Mouse (Mus musculus): ENCODE measurements around the gene Cds2.
A peak's percentile ranks its signal among the peaks of the same experiment; 100 is the strongest.
"Not testable (repeated sequence)": the region's sequence is repeated elsewhere in the genome, so short reads cannot be mapped to it uniquely, and the experiment has no call there.

Cds2 gene

DNA sequence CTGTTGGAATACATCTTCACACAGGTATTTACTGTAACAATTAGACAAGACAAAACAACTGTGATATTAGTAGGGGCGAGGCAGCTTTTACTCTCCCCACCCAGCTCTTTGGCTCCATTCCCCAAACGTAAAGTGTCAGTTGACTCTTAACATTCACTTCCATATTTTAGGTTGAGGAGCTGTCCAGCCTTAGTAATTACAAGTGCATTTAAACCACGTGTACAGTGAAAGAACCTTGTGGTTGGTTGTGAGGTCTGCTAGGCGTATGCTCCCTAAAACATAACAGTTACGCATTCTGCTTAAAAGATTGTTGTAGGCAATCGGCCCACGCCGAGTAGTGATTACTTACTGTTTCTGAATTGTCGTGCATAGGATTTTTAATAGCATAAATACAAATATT is 2.2 kb downstream of the Cds2 start:
- no peak for DNase-seq (ENCODE audit: low spot score)

DNA sequence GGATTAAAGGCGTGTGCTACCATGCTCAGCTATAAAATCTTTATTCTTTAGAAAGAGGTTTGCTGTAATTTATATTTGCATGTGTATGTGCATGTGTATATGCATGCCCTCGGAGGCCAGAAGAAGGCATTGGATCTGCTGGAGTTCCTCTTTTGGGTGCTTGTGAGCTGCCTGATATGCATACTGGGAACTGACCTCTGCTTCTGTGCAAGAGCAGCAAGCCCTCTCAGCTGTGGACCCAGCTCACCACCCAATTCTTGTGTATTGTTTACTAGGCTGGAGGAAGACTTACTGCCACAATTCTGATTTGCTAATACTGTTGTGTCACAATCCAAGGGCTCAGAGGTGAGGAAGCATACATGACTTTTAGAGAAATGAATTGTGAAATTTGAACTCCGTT is 3.1 kb downstream of the Cds2 start:
- DNase-seq (ENCODE audit: low spot score): no peak

DNA sequence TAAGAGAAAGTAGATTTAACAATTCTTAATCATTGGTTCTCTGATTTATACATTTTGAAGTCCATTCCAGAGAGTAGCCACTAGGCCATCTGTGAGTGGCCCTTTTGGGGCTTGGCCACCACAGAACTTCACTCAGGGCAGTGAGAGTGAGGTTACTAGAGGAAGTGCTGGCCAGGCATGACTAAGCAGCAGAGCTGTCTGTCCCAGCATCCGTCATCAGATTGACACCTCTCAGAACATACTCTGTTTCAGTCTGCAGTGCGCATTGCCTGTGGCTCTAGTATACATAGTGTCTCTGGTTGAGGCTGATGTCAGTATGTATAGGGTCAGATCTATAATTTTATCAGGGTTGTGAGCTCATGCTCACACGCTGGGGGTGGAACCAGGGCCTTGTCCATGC is 6.3 kb downstream of the Cds2 start:
- no peak for DNase-seq (ENCODE audit: low spot score)

DNA sequence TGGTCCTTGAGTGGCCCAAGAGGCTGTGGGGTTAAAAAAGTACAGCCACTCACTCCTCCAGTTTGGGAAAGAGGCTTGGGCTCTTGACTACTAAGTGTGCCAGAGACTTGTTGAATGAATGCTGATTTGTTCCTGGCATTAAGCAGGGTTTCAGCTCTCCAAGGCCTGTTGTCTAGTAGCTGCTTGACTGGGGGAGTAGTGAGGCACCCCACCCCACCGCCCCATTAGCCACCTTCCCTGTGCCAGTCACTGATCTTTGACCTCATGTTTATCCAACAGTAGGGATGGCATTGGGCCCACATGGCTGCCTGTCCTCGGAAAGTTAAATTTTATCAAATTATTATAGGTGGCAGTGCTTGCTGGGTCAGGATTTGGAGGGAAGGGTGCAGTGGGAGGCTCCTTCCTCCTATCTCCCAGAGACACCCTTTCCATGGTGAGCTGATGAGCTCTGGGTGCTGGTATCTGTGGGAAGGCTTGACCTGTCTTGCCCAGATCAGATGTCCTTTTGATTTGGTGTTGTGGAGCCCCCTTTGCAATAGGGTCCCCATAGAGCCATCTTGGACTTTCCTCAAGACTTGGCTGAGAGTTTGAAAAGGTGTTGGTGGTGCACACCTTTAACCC is 7.5 kb downstream of the Cds2 start:
- no peak for DNase-seq (ENCODE audit: low spot score)

DNA sequence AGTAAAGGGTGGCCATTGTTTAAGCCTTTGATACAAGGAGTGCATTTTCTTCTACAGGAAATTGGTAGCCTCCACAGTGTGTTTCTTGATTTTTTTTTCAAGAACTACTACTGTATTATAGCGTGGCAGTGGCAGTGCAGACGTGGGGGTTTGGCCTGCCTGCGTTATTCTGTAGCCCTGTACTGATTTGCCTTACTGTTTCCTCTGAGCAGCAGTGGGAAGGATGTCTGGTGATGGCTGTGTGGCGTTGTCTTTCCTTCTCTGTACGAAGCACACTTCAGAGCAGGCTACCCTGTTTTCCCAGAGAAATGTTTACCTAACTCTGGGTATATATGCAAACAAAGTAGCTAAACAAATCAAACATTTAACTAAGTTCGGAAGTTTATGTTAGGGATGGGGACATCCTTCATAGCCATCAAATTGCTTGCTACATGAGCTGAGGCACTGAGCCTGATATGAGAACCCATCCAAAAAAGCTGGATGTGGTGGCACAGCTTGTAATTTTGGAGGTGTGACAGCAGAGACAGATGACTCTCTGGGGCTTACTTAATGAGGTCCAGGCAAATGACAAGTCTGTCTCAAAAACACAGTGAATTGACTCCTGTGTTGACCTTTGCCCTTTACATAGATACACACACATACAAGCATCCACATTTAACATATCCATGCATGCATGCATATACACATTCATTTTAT is 9.9 kb downstream of the Cds2 start:
- DNase-seq (ENCODE audit: low spot score): no peak

DNA sequence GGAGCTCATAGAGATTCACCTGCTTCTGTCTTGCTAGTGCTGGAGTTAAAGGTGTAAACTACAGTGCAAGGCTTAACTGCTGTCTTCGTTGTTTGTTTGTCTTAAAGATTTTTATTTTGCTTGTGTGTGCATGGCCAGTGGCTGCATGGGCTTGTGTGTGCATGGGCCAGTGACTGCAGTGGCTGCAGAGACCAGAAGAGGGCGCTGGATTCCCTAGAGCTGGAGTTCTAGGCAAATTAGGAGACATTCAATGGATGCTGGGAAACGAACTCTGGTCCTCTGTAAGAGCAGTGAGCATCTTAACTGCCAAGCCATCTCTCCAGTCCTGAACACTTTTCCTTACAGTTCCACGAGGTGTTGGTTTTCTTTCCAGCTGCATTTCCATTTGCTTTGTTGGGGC is 12.6 kb downstream of the Cds2 start:
- no peak for DNase-seq (ENCODE audit: low spot score)

- no peak for DNase-seq (ENCODE audit: low spot score)
Observed at GRCm38 (mm10) chr2:132276249-132276648, 13.3 kb downstream of the Cds2 start.

DNA sequence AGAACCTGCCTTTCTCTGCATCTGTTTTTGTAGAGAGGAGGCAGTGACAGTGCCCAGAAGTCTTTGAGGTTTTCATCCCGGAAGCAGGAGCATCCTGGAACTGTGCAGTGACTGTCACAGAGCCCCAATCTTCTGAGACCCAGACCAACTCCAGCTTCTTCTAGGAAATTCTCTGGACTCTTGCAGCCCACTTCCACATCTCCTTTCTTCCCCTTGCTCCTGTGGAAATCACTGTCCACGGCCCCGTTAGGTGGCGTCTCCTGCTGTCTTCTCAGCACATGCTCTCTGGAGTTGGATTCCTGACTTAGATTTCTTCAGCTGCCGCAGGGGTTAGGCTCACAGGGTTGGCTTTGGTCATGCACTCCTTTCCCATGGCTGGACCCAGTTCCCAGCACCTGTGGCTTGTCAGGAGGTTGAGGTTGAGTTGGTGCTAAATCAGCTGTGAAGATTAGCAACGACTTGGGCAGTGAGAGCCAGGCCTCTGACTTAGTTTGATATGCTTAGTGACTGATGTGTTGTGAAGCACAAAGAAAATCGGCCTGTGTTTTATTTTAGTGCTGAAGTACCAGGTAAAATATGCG is 15.4 kb downstream of the Cds2 start:
- no peak for DNase-seq (ENCODE audit: low spot score)

DNA sequence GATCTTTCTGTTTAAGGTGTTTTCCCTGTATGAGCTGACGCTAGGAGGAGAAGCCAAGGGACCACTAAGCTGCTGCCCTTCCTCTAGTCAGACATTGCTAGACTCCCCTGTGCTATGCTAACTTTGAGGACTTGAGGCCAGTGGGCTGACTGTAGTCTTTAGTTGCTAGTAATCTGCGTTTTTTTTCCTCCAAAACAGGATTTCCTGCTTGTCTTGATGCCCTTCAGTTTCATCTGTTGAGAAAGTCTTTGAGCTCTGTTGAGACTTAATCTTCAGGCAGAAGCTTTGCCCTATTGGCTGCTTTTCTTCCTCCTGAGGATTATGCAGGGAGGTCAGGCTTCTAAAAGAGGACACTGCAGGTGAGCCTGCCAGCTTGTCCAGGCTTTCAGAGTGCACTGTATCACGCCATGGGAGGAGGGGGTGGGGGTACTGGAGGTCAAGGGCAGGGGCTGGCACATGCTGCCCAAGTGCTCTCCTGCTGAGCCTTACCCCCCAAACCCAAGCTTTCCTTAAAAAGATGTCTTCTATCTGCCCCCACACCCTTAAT is 16.5 kb downstream of the Cds2 start:
- no peak for DNase-seq (ENCODE audit: low spot score)

DNA sequence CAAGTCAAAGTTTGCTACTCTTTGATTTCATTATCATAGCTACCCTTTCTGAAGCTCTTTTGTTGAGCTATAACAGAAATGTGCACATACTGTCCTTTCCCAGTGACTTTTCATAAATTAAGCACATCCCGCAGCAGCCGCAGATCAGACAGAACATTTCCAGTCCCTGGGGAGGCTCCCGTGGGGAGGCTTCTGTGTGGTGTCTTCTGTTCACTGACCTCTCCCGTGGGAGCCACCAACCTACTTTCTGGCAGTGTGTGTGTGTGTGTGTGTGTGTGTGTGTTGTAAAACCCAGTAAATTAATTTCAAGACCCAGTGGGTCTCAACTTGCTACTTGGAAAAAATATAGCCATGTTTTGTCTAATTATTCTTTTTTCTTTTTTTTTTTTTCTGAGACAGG is 17.0 kb downstream of the Cds2 start:
- DNase-seq (ENCODE audit: low spot score): no peak

DNA sequence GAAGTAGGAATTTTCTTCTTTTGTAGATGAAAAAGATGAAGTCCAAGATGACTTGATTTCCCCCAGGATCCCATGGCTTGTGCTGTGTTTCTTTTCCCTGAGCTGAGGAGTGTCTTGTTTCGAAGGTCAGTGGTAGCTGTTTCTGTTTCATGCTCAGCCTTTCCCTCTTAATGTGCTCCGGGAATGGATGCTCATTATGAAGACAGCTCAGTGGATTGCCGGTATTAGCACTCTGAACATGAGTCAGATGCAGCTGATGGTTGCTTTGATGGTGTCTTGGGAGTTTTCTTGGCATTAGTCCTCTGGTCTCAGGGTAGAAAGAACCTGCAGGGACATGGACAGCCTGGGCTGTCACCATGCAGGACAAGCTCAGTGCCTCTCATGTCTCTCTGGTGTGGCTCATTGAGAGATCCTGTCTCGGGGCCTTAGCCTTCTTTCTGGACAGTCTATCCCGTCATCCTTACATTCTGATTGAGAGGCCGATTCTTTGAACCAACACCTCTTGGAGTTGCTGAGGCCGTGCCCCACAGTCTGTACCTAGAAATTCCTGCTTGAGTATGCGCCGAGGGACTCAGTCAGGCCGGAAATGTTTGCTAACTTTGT is 17.7 kb downstream of the Cds2 start:
- DNase-seq (ENCODE audit: low spot score): no peak

GRCm38 (mm10) chr2:132281560-132282452 is 18.9 kb downstream of the Cds2 start:
- no peak for DNase-seq (ENCODE audit: low spot score)

GRCm38 (mm10) chr2:132282453-132283174 is 19.7 kb downstream of the Cds2 start:
- DNase-seq (ENCODE audit: low spot score): no peak

DNA sequence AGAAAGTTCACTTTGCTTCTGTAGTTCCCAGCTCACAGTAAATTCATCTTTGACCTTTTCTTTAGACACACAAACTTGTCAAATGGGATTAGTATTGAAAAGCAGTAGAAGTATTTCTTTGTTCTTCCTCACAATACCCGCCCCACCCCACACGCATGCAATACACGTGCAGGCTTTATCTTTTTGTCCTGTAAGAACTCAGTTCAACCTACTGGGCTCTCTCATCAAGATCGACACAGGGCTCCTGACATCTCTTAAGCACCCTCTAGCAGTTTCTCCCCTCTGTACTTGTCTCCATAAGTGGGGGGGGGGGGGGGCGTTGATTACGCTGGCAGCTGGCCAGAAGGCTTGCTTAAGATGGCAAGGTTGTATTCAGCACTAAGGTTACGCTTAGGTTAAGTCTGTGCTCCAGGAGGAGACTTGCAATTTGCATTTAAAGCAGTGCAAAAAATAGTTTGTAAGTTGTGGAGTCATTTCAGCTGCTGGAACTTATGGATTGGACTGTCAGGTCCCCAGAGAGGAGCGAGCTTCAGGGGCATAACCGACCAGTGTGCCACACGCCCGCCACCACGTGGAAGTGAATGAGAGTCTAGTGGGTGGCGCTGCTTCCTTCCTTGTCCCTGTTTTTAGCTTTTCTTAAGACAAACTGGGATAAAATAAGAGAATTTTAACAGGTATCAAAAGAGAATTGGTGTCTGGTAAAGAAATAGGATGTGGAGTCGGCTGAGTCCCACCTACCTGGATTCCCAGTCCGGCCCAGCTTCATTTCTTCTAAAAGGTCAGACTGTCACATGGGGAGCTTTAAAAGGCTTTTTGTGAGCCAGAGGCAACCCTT is 20.5 kb downstream of the Cds2 start:
- no peak for DNase-seq (ENCODE audit: low spot score)

DNA sequence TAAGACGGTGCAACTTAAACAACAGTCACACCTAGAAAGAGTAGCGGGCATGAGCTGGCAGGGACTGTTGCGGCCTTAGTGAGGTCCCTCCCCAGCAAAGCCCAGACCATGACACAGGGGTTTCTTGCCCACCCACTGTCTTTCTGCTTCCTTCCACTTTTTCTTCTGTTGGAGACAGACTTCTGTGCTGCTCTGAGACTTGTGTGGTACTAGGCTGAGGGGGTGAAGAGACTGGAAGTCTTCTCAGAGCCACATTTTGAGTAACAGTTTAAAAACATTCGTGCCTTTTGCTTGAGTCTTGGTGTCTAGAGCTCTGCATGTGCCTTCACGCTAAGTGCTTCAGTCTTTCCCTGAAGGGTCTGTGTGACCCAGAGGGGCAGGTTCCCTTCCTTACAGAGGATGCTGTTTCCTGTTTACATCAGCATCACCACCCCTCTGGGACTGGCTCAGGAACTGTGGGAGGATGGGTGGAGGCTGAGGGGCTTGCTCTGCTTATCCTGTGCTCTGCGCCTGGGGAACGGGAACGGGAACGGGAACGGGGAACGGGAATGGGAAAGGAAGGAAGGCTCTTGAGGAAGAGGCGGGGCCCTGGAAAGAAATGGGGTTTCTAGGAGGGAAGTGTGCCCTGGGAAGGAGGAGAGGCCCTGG is 21.7 kb downstream of the Cds2 start:
- DNase-seq (ENCODE audit: low spot score): peak; percentile 45

DNA sequence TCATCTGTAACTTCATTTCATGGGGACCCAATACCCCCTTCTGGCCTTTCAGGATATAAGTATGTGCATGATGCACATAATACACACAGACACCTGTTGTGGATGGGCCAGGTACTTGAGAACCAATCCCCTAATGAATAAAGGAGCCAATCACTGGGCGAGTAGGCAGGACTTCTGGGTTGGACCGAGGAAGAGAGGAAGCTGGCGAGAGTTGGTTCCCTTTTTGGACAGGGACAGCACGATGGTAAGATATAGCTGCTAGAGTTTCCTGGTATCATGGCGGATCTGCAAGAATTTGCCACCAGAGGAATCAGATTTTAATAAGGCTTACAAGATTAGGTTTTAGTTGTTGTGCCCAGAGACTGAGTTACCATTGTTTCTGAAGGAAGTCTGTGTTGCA is 22.8 kb downstream of the Cds2 start:
- DNase-seq (ENCODE audit: low spot score): not testable (repeated sequence)

DNA sequence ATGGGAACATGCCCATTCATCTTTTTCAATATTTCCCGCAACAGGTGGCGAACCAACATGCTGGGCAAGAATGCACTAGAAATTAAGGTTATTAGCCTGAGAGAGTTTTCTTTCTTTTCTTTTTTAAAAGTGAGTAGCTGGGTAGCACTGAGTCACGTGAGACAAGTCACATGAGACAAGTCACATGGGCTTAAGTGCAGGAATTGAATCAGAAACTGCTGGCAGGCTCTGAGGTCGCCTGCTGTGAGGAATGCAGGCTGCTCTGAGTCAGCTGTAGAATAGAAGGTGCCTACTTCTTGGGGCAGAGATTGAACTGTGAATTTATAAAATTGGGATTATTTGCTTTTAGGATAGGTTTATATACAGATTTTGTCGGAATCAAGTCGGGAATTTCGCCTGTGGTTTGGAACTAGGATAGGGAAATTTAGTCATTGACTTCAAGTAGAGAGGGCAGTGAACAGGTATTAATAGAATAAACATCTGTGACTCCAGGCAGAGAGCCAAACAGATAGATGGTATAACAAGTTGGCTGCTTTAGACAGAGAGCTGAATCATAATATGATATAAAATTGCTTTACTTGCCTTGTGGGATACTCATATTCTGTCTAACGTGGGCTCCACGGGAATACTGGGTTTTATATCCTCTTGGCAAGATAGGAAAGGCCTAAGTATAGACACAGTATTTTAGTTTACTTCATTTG is 23.6 kb downstream of the Cds2 start:
- no peak for DNase-seq (ENCODE audit: low spot score)

DNA sequence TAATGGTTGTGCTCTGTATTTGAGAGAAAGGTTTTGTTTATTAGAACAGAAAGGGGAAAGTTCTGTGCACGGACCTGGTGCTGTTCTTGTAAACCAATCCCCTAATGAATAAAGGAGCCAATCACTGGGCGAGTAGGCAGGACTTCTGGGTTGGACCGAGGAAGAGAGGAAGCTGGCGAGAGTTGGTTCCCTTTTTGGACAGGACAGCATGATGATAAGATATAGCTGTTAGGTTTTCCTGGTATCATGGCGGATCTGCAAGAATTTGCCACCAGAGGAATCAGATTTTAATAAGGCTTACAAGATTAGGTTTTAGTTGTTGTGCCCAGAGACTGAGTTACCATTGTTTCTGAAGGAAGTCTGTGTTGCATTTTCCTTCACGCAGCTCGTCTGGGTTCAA is 26.3 kb downstream of the Cds2 start:
- not testable (repeated sequence) for DNase-seq (ENCODE audit: low spot score)

- no peak for DNase-seq (ENCODE audit: low spot score)
Observed at GRCm38 (mm10) chr2:132290808-132291207, 27.9 kb downstream of the Cds2 start.

All from yolk sac, embryonic 10.5 days (tissue).